Mouse (Mus musculus): ENCODE results near the gene Cnksr3. TPM values are rescaled to one million over a fixed set of nuclear protein-coding genes. Genes with fewer than 3 reads are reported as not detected.

Gene Cnksr3
- total RNA-seq, 2 experiments from 2014 or later, result 25.7 to 28.7 TPM

GRCm38 (mm10) chr10:7145614-7146013 lies 66.4 kb downstream of the Cnksr3 start:
- peak; percentile 38 for DNase-seq

- peak; percentile 33 for DNase-seq
Measured at GRCm38 (mm10) chr10:7144081-7144783, 67.8 kb downstream of the Cnksr3 start.

- peak; percentile 28 for DNase-seq
Measured at GRCm38 (mm10) chr10:7142287-7142686, 69.8 kb downstream of the Cnksr3 start.

GRCm38 (mm10) chr10:7140282-7140681 lies 71.8 kb downstream of the Cnksr3 start:
- DNase-seq, result no peak

- DNase-seq, result no peak
Measured at GRCm38 (mm10) chr10:7138049-7138448, 74.0 kb downstream of the Cnksr3 start.

GRCm38 (mm10) chr10:7135751-7136150 lies 76.3 kb downstream of the Cnksr3 start:
- DNase-seq, result no peak

GRCm38 (mm10) chr10:7133005-7133404 lies 79.0 kb downstream of the Cnksr3 start:
- DNase-seq, result no peak

- DNase-seq, result no peak
Measured at GRCm38 (mm10) chr10:7131441-7131840, 80.6 kb downstream of the Cnksr3 start.

GRCm38 (mm10) chr10:7127828-7128227 lies 84.2 kb downstream of the Cnksr3 start:
- DNase-seq, result no peak

- no peak for DNase-seq
Measured at GRCm38 (mm10) chr10:7126882-7127281, 85.2 kb downstream of the Cnksr3 start.

GRCm38 (mm10) chr10:7126287-7126686 lies 85.8 kb downstream of the Cnksr3 start:
- no peak for DNase-seq

GRCm38 (mm10) chr10:7124993-7125392 lies 87.0 kb downstream of the Cnksr3 start:
- DNase-seq, result no peak

GRCm38 (mm10) chr10:7122294-7122693 lies 89.7 kb downstream of the Cnksr3 start:
- DNase-seq, result no peak

- DNase-seq, result no peak
Measured at GRCm38 (mm10) chr10:7120206-7120605, 91.8 kb downstream of the Cnksr3 start.

GRCm38 (mm10) chr10:7118258-7119077 lies 93.6 kb downstream of the Cnksr3 start:
- DNase-seq, result peak; percentile 80

GRCm38 (mm10) chr10:7117785-7118184 lies 94.3 kb downstream of the Cnksr3 start:
- no peak for DNase-seq

- no peak for DNase-seq
Measured at GRCm38 (mm10) chr10:7114796-7115195, 97.2 kb downstream of the Cnksr3 start.

- no peak for DNase-seq
Measured at GRCm38 (mm10) chr10:7113747-7114146, 98.3 kb downstream of the Cnksr3 start.

- no peak for DNase-seq
Measured at GRCm38 (mm10) chr10:7113144-7113543, 98.9 kb downstream of the Cnksr3 start.

GRCm38 (mm10) chr10:7111462-7112000 lies 100.5 kb downstream of the Cnksr3 start:
- no peak for DNase-seq

GRCm38 (mm10) chr10:7103872-7104271 lies 108.2 kb downstream of the Cnksr3 start:
- no peak for DNase-seq

GRCm38 (mm10) chr10:7077971-7078370 lies 134.1 kb downstream of the Cnksr3 start:
- no peak for DNase-seq

GRCm38 (mm10) chr10:7077389-7077808 lies 134.6 kb downstream of the Cnksr3 start:
- DNase-seq, result no peak
